Mouse (Mus musculus): ENCODE results near the gene Isg15.

GRCm38 (mm10) chr4:156208872-156209271 lies 8.3 kb upstream of the Isg15 start:
- TF ChIP-seq CTCF (IDR thresholded peaks at IDR 0.05; ENCODE audit: borderline replicate concordance, insufficient read depth, low read length) (no peak), POLR2A (IDR thresholded peaks at IDR 0.05; ENCODE audit: low read depth, low read length) (no peak)

Data from embryonic fibroblast, embryonic 13.5 days (primary cell).